In genomic region chr3:117108966-117109700, GRCm38 (mm10) we compare ENCODE assay signal across 19 mouse cellular contexts.
DNase-seq lines count a peak whose midpoint lies in the region; ATAC-seq and TF ChIP-seq lines count a peak whose summit lies in the region.
"Had no signal": no experiment of that assay in that cellular context is flagged by ENCODE, and none has a peak within 500 bp of the region (broad histone marks: within the 10 kb centered on the region; RNA-seq: fewer than 3 reads in every experiment).

No protein-coding gene starts in this region.

- H3K27me3 ChIP-seq in kidney, postnatal 0 days (ENCODE audit: insufficient read depth, low read length), result no peaks in the 10 kb centered on the region
- H3K27me3 ChIP-seq in embryonic facial prominence, embryonic 12.5 days, result no peaks in the 10 kb centered on the region
- H3K27me3 ChIP-seq in hindbrain, embryonic 13.5 days, result no peaks in the 10 kb centered on the region
- H3K27me3 ChIP-seq: limb, embryonic 12.5 days; lung, embryonic 15.5 days; megakaryocyte, embryonic 14.5 days; Patski had no signal

- 45% methylated on average over 8 of the region's 8 CpGs for WGBS in kidney, postnatal 0 days
- 33% methylated on average over 8 of the region's 8 CpGs for WGBS in embryonic facial prominence, embryonic 12.5 days
- 69% methylated on average over 8 of the region's 8 CpGs for WGBS in hindbrain, embryonic 13.5 days

- no peaks in the 10 kb centered on the region for H3K9me3 ChIP-seq in kidney, postnatal 0 days (replicated peaks; ENCODE audit: low read length)
- H3K9me3 ChIP-seq in embryonic facial prominence, embryonic 12.5 days, result no peaks in the 10 kb centered on the region
- H3K9me3 ChIP-seq in hindbrain, embryonic 13.5 days, result no peaks in the 10 kb centered on the region
- H3K9me3 ChIP-seq: limb, embryonic 12.5 days; lung, embryonic 15.5 days had no signal

- no peak for DNase-seq in gastrocnemius, adult 2 months
- DNase-seq in gastrocnemius, adult 8-10 months (ENCODE audit: low spot score in 2 of 2), result no peak
- peak; percentile 34 for DNase-seq in kidney, postnatal 0 days (ENCODE audit: low spot score)
- DNase-seq in kidney, adult 11 months, result no peak
- DNase-seq in kidney, postnatal 14 days, result peak; percentile 41
- no peak for DNase-seq in yolk sac, embryonic 10.5 days (ENCODE audit: low spot score)
- DNase-seq: cerebellum, adult 11 months; forebrain, postnatal 0 days; gastrocnemius, postnatal 10 days; thymus, postnatal 36 days had no signal

- intact Hi-C loops in gastrocnemius, adult 2 months (cut with DNase I), result no loop called here

- H3K27ac ChIP-seq in gastrocnemius, adult 2 months, result peak overlapping the region; percentile 35; the same call in 1 of the 2 replicates
- H3K27ac ChIP-seq in kidney, postnatal 0 days, result no peak overlapping the region
- H3K27ac ChIP-seq in embryonic facial prominence, embryonic 12.5 days, result peak overlapping the region; percentile 46; the same call in 1 of the 2 replicates
- H3K27ac ChIP-seq in hindbrain, embryonic 13.5 days, result no peak overlapping the region
- H3K27ac ChIP-seq: left cerebral cortex, adult 2 months; limb, embryonic 12.5 days; lung, embryonic 15.5 days had no signal

- no peak overlapping the region for H3K4me3 ChIP-seq in gastrocnemius, adult 2 months
- no peak overlapping the region for H3K4me3 ChIP-seq in kidney, postnatal 0 days (replicated peaks; ENCODE audit: low read depth, low read length)
- no peak overlapping the region for H3K4me3 ChIP-seq in embryonic facial prominence, embryonic 12.5 days
- H3K4me3 ChIP-seq in hindbrain, embryonic 13.5 days, result no peak overlapping the region
- H3K4me3 ChIP-seq: erythroblast, embryonic 14.5 days; left cerebral cortex, adult 2 months; limb, embryonic 12.5 days; lung, embryonic 15.5 days; megakaryocyte, embryonic 14.5 days had no signal

- H3K4me2 ChIP-seq in kidney, postnatal 0 days (ENCODE audit: low read length), result no peak overlapping the region
- no peak overlapping the region for H3K4me2 ChIP-seq in embryonic facial prominence, embryonic 12.5 days (replicated peaks)
- H3K4me2 ChIP-seq in hindbrain, embryonic 13.5 days, result no peak overlapping the region
- H3K4me2 ChIP-seq: limb, embryonic 12.5 days; lung, embryonic 15.5 days had no signal

- no peaks in the 10 kb centered on the region for H3K36me3 ChIP-seq in kidney, postnatal 0 days (ENCODE audit: insufficient read depth, low read length)
- H3K36me3 ChIP-seq in embryonic facial prominence, embryonic 12.5 days, result no peaks in the 10 kb centered on the region
- H3K36me3 ChIP-seq in hindbrain, embryonic 13.5 days, result no peaks in the 10 kb centered on the region
- H3K36me3 ChIP-seq: limb, embryonic 12.5 days; lung, embryonic 15.5 days had no signal

- ATAC-seq in kidney, postnatal 0 days (replicated peaks; ENCODE audit: low FRiP score, low read depth), result no peak
- no peak for ATAC-seq in embryonic facial prominence, embryonic 12.5 days (ENCODE audit: insufficient number of reproducible peaks, insufficient read depth, low FRiP score, low TSS enrichment)
- ATAC-seq in hindbrain, embryonic 13.5 days (ENCODE audit: low FRiP score), result no peak
- ATAC-seq: forebrain, postnatal 0 days; midbrain, embryonic 16.5 days; Patski had no signal

- no peak for TF ChIP-seq CTCF in gastrocnemius, adult 2 months (IDR thresholded peaks at IDR 0.05)
- no peak for TF ChIP-seq CTCF in kidney, postnatal 0 days (IDR thresholded peaks at IDR 0.05; ENCODE audit: low read depth)

- H3K9ac ChIP-seq in kidney, postnatal 0 days (ENCODE audit: low read depth, low read length), result no peak overlapping the region
- H3K9ac ChIP-seq in embryonic facial prominence, embryonic 12.5 days, result no peak overlapping the region
- no peak overlapping the region for H3K9ac ChIP-seq in hindbrain, embryonic 13.5 days
- H3K9ac ChIP-seq: forebrain, postnatal 0 days; limb, embryonic 12.5 days; lung, embryonic 15.5 days had no signal

- no peaks in the 10 kb centered on the region for H3K4me1 ChIP-seq in kidney, postnatal 0 days (replicated peaks; ENCODE audit: insufficient read depth, low read length)
- peaks cover 14% of the 10 kb centered on the region for H3K4me1 ChIP-seq in embryonic facial prominence, embryonic 12.5 days
- peaks cover 17% of the 10 kb centered on the region; the same call in 1 of the 2 replicates for H3K4me1 ChIP-seq in hindbrain, embryonic 13.5 days (replicated peaks)
- H3K4me1 ChIP-seq: lung, embryonic 15.5 days; megakaryocyte, embryonic 14.5 days had no signal

Comparison
In these comparisons a context has a peak if more than half of its experiments do, and no peak if none do; other contexts are left out.
1. DNase-seq: peak in kidney, postnatal 0 days (single experiment) and kidney, postnatal 14 days (single experiment); none in gastrocnemius, adult 2 months (single experiment), gastrocnemius, adult 8-10 months (0 of 2), kidney, adult 11 months (single experiment) and yolk sac, embryonic 10.5 days (single experiment).
2. H3K27ac ChIP-seq: peak in gastrocnemius, adult 2 months (single experiment) and embryonic facial prominence, embryonic 12.5 days (single experiment); none in kidney, postnatal 0 days (single experiment) and hindbrain, embryonic 13.5 days (single experiment).